33 mouse cellular contexts compared by ENCODE assay signal in the genomic region with DNA sequence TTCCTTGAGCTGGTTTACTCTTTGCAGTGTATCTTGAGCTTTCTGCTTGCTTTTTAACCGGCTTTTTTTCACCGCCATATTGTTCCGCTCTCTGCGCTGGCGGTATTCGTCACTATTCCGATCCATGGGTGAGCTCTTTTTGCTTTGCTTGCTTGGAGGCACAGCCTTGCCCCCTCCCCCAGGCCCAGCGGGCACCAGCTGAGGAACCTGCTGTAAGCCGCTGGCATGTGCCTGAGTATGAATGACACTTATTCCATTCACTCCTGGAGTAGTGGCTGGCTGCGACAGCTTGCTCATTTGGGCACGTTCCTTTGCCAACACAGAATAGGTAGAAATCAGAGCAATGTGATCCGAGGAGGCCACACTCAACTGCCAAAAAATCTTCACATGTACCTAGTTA.
"Had no signal": no experiment of that assay in that cellular context is flagged by ENCODE, and none has a peak within 500 bp of the region (broad histone marks: within the 10 kb centered on the region; RNA-seq: fewer than 3 reads in every experiment).

No protein-coding gene starts in this region.

- H3K27ac ChIP-seq: heart, embryonic 13.5 days; heart, embryonic 15.5 days; hindbrain, embryonic 10.5 days; hindbrain, embryonic 12.5 days; hindbrain, embryonic 13.5 days; hindbrain, embryonic 14.5 days; hindbrain, embryonic 15.5 days; hindbrain, postnatal 0 days; intestine, embryonic 15.5 days; kidney, embryonic 15.5 days; kidney, postnatal 0 days; layer of hippocampus, adult 2 months; left cerebral cortex, adult 2 months had no signal

- H3K9ac ChIP-seq: heart, embryonic 13.5 days; heart, embryonic 15.5 days; hindbrain, embryonic 12.5 days; hindbrain, embryonic 13.5 days; hindbrain, embryonic 14.5 days; hindbrain, embryonic 15.5 days; intestine, embryonic 15.5 days; kidney, embryonic 15.5 days had no signal

- ATAC-seq: hindbrain, embryonic 16.5 days; hindbrain, postnatal 0 days; inflammation-experienced regulatory T-cells, adult 6 months; intestine, embryonic 15.5 days; intestine, embryonic 16.5 days; intestine, postnatal 0 days had no signal

- H3K4me3 ChIP-seq: heart, embryonic 13.5 days; heart, embryonic 15.5 days; hindbrain, embryonic 10.5 days; hindbrain, embryonic 12.5 days; hindbrain, embryonic 13.5 days; hindbrain, embryonic 15.5 days; intestine, embryonic 15.5 days; kidney, embryonic 15.5 days; layer of hippocampus, adult 2 months; left cerebral cortex, adult 2 months had no signal

- H3K27me3 ChIP-seq: heart, embryonic 13.5 days; heart, embryonic 15.5 days; hindbrain, embryonic 12.5 days; hindbrain, embryonic 13.5 days; hindbrain, embryonic 15.5 days; intestine, embryonic 15.5 days; kidney, embryonic 15.5 days had no signal

- DNase-seq: heart, postnatal 10 days; heart, postnatal 14 days; heart, postnatal 36 days; heart, postnatal 4 days; kidney, adult 11 months; kidney, adult 18-20 months; kidney, adult 2 months; kidney, adult 8-10 months; kidney, adult 9 months; kidney, postnatal 10 days; kidney, postnatal 14 days; kidney, postnatal 25 days; kidney, postnatal 36 days; kidney, postnatal 4 days; layer of hippocampus, adult 9-11 months; layer of hippocampus, postnatal 36 days had no signal

- H3K9me3 ChIP-seq: heart, embryonic 13.5 days; heart, embryonic 15.5 days; hindbrain, embryonic 10.5 days; hindbrain, embryonic 12.5 days; hindbrain, embryonic 13.5 days; hindbrain, embryonic 15.5 days; intestine, embryonic 15.5 days; kidney, embryonic 15.5 days had no signal

- H3K4me2 ChIP-seq: heart, embryonic 13.5 days; heart, embryonic 15.5 days; hindbrain, embryonic 12.5 days; hindbrain, embryonic 13.5 days; hindbrain, embryonic 14.5 days; hindbrain, embryonic 15.5 days; intestine, embryonic 15.5 days; kidney, embryonic 15.5 days had no signal
